Mouse (Mus musculus) common myeloid progenitor, adult 5-6 weeks (primary cell): Measurements from ENCODE around the gene Cdk18. TPM values are rescaled to one million over a fixed set of nuclear protein-coding genes. Genes with fewer than 3 reads are reported as not detected.

Experiments
- ATAC-seq: replicated peaks from 2 replicates; pipeline ENCODE4 v1.8.0; 2016; ENCODE audit warnings: low read depth, mild to moderate bottlenecking, moderate TSS enrichment, inconsistent platforms; ENCODE audit not compliant: poor library complexity, severe bottlenecking
- total RNA-seq: library from RNA; stranded (forward); fragments of 200-1000, 187-1606 nt; gene quantifications from 2 replicates; pipeline ENCODE4 v1.2.3, GENCODE M21; 2017

The Cdk18 gene
- total RNA-seq, 1 experiment from 2014 or later: 2.0 TPM

DNA sequence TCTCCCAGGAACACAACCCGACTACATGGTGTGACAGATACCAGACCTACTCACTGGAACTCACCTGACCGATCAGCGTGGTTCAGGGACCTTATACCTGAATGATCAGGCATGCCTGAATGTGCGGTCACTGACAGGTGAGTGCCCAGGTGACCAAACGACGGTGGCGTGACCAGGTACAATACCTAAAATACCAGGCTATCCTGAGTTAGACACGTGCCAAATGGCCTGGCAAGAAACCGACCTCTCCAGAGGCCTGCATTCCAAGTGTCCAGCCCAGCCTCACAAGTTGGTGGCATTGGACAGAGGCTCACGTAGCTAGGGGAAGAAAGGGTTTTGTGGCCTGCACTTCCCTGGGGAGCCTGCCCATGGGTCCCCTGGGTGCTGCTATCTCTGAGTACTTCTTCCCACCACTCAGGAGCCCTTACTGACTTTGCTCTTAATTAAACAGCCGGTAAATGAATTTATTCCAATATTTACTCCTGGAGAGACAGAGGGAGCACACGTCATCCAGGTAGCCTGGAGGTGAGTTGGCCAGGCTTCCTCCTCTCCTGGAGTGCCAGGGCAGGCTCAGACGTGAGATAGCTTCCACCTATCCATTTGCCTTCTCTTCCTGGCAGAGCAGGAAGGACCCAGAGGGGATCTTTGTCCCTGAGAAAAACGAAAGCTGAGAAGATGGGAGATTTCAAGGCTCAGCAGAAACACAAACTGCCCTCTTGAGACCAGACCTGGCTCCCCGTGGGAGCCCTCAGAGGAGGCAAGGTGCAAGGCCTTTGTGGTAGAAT lies 11.5 kb upstream of the Cdk18 start:
- no peak for ATAC-seq

DNA sequence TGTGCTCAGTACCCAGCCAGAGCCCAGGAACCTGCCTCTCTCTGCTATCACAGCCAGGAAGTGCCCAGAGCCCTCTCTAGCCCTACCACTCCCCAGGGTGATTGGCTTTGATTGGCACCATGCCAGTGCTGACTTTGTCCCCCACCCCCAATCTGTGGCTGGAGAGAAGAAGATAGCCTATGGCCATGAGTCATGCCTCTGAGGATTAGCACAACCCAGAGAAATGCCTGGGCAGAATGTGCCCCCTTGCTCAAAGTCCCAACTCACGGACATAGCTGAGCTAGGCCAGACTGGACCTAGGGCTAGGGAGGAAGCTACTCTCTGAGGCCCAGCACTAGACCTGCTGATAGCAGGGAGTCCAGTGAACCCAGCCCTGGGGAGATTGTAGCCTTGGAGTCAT lies 10.7 kb upstream of the Cdk18 start:
- peak; percentile 39 for ATAC-seq

DNA sequence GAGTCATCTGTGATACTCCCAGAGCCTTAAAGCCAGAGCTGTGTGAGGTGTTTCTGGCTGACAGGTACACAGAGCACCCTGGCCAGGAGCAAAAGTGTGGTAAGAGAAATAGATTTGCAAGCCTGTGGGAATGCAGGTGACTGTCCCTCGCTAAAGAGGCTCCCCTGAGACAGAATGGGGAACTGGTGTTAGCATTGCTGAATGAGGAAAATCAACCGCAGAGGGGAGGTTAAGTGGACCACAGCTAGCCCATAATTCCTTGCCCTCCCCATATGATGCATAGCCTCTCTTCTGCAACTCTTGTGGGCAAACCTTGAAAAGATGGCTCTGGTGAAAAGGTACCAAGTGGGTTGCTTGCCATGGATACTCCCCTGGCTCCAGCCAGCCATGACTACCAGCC lies 9.9 kb upstream of the Cdk18 start:
- peak; percentile 77 for ATAC-seq

- 0 out of 2 replicates have a peak, but pooled peaks have one; percentile 21 for ATAC-seq
These were observed 6.6 kb upstream of the Cdk18 start for GRCm38 (mm10) chr1:132145973-132146685.

DNA sequence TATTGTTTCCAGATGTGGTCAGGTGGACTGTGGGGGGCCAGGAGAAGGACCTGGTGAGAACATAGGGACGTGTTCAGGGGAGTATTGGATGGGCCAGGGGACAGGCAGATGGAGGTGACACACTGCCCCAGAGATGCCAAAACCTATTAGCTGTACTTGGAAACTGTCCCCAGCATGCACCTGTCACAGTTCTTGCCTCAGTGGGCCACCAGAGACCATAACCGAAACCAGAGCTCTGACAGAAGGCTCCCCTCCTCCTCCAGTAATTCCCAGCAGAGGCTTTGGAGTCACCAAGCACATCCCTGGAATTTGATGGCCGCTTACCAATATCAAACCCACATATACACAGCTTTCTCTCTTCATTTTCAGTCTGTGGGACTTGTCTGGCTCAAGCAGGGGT lies 5.4 kb upstream of the Cdk18 start:
- no peak for ATAC-seq

DNA sequence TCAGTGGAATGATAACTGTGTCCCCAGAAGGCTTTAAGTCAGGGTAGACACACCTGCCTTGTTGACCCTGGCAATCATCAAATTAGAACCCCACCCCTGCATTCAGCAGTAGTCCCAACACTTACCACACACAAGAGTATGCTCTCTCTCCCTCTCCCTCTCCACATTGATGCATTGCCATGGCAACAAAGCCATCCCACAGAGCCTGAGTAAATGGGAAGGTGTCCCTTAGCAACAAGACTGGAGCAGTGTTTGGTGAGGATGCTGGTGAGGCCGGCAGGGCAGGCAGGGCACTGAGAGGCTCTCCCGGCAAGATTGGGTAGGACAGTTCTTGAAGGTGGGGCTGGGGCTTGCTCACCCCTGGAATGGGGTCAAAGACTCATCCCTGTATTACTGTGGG lies 4.7 kb upstream of the Cdk18 start:
- no peak for ATAC-seq

GRCm38 (mm10) chr1:132143730-132144129 lies 4.2 kb upstream of the Cdk18 start:
- no peak for ATAC-seq

DNA sequence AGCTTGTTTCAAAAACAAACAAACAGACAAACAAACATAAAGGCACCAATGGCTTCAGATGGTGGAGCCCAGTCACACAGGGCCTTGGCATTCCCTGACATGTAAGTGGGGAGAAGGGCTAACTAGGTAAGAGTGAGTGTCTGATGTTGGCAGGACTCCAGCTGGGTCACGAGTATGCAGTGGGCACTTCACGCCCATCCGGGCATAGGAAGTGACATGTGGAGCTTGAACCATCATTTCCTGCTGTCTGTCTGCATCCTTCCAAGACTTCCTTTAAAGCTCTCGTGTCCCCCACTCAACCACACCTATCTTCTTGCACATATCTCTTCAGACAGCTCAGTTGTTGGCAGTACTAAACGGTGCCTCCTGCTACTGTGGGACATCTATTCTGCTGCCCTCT lies 3.6 kb upstream of the Cdk18 start:
- peak; percentile 51 for ATAC-seq

GRCm38 (mm10) chr1:132141753-132142152 lies 2.3 kb upstream of the Cdk18 start:
- no peak for ATAC-seq

- no peak for ATAC-seq
These were observed 1.7 kb upstream of the Cdk18 start for GRCm38 (mm10) chr1:132141166-132141565.

DNA sequence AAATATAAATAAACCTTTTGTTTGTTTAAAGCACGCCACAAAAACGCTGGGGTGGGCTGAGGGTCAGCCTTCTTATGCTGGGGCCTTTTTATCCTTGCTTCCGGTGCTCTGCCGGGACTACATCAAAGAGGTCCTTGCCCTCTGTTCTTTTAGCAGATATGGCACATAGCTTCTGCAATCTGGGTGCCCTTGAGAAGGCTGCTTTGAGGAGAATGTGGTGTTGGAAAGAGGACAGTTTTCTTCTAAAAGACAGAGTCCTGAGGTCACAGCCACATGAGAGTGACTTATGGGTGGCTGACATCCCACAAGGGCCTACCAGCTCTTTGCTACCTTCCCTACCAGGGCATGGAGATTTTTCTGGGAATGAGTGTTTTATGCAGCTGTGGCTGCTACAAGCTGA lies 1.1 kb upstream of the Cdk18 start:
- ATAC-seq: no peak

DNA sequence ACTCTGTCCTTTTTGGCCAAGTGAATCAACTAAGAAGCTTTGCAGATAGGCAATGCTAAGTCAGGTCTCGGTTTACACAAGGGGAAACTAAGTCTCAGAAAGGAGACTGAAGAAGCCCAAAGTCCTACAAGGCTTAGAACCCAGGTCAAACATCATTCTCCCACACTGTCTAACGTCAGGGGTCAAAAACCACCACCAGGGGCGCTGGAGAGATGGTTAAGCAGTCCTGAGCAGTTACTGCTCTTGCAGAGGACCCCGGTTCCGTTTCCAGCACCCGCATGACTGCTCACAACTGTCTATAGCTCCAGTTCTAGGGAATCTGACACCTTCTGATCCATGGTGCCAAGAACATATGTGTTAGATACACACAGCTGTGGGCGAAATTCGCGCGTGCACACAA lies 687 bp upstream of the Cdk18 start:
- ATAC-seq: 0 out of 2 replicates have a peak, but pooled peaks have one; percentile 23

- ATAC-seq: no peak
These were observed 688 bp downstream of the Cdk18 start for GRCm38 (mm10) chr1:132138576-132139415.

DNA sequence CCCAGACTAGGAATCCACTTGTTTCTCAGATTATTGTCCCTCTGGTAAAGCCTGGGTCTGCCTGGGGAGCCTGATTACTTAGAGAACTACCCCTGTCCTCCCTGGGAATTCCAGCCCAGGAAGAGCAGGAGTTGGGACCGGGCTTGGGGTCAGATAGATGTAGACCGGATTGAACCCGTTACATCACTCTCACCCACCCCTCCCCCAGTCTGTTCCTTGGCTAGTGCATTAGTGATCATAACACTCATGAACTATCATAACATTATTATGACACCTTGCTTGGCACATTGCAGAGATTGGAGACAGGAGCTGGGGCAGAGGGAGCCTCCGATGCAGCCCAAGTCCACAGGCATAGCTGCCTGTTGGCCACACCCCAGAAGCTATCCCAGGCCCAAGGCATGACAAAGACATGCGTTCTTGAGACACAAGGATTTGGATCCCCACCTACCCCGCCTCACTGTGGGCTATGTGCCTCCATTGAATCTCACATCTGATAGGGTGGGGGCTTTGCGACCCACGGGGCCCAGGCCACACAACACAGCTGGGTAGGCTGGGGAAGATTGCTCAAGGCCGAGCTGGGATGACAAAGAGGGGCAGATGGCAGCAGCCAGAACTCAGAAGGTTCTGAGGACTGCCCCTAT lies 1.4 kb downstream of the Cdk18 start:
- ATAC-seq: no peak

DNA sequence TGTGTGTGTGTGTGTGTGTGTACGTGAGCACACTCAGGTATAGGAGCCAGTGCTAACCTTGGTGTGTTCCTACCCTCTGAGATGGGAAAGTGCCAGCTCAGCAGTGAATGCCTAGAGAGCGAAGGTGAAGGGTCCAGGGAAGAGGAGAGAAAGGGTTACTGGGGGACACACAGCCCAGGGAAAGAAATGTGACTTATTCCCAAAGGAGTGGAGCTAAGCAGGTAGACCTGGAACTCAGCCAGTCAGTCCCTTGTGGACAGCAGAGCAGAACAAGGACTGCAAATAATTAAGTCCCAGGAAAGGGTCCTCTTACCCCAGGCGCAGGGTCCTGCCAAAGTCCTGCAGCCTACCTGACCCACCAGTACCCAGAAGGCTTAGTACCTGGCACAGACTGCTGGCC lies 2.6 kb downstream of the Cdk18 start:
- ATAC-seq: no peak

- no peak for ATAC-seq
These were observed 3.9 kb downstream of the Cdk18 start for GRCm38 (mm10) chr1:132135631-132136030.

DNA sequence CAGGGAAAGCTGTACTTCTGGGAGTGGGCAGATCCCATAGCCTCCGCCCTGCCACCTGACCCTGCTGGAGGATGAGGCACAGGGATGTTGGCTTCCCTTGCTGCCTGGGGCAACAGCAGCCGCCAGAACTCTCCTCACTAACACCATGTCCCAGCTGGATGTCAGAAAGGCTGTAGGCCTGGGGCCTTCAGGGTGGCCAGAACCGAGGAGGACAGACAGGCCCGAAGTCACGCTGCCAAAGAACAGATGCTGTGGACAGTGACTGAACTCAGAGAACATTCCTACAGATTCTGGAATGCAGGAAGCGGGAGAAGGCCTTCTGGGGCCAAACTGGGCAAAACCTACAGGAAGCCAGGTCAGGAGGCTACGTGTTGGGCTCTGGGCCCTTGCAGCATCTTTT lies 11.2 kb downstream of the Cdk18 start:
- ATAC-seq: no peak

DNA sequence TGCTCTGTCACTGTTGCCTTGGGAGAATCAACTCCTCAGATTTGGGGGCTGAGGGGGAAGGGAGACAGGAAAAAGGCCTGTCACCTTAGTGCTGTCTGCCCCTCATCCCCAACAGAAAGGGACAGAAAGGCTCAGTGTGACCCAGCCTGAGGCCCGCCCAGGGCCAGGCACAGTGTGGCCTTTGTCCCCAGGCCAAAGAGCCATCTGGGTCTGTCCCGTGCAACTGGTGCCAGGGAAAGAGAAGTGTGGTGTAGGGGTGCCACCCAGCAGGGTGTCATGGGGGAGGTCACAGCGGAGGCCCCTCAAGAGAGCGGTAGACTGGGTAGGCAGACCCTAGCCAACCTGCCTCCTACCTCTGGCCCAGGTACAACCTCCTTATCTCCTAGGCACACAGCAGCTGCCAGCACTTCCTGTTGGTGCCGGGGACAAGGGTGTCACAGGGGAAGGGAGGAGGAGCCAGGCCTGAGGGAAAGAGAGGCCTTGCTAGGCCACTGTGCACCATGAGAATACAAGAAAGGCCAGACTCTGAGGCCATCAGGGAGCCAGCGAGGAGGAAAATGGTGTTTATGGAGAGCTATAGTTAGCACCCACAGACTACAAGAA lies 13.6 kb downstream of the Cdk18 start:
- peak; percentile 64 for ATAC-seq

- no peak for ATAC-seq
These were observed 14.2 kb downstream of the Cdk18 start for GRCm38 (mm10) chr1:132125249-132125648.
